Mouse (Mus musculus) E14TG2a.4 (cell line): ENCODE measurements around the gene Fbxo39.

Experiments
- CTCF ChIP-seq: conservative IDR thresholded peaks from 2 replicates; pipeline ENCODE4 v1.5.1; 2014; ENCODE audit warnings: low read length
- NANOG ChIP-seq: IDR thresholded peaks from 2 replicates; pipeline ENCODE4 v1.6.1; 2014; ENCODE audit warnings: borderline replicate concordance, low read length, mixed read lengths

DNA sequence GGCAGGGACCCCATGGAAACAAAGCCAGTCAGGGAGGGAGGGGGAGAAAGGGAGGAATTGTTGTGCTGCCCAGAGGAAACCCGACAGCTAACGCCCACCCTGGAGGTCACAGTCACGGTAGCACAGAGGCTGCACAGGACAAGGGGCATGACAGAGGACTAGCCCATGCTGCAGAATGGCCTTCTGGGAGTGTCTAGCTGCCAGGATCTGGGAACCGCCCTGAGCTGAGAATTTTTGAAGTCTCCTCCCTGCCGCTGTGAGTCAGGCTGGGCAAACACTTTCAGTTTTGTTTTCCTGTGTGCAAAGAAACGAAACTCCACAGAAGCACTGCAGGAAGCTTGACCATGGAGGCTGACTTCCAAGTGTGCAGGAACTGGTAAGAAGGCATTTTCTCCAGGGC is 12.9 kb upstream of the Fbxo39 start, which contains the start of gene Xaf1:
- TF ChIP-seq CTCF (no peak), NANOG (no peak)
